Mouse (Mus musculus) neural tube, embryonic 15.5 days (tissue): ENCODE results near the gene Amz1. TPM values are rescaled to one million over a fixed set of nuclear protein-coding genes. Genes with fewer than 3 reads are reported as not detected.

Experiments used
- ATAC-seq: fragments of 200-750 bp; cut with Nextera tagmentation; 2 replicates; pipeline ENCODE4 v1.8.0; 2017; ENCODE audit warnings: mild to moderate bottlenecking, moderate TSS enrichment, moderate library complexity; ENCODE audit not compliant: low FRiP score
- H3K27ac ChIP-seq: fragments of 300-500 bp; sonication (generic); replicated peaks from 2 replicates; pipeline ENCODE4 v1.5.1; 2015; ENCODE audit warnings: mild to moderate bottlenecking, inconsistent platforms
- H3K27me3 ChIP-seq: fragments of 300-500 bp; sonication (generic); replicated peaks from 2 replicates; pipeline ENCODE4 v1.6.1; 2015; ENCODE audit warnings: inconsistent platforms
- H3K36me3 ChIP-seq: fragments of 300-500 bp; sonication (generic); 2 replicates; pipeline ENCODE4 v1.6.1; 2015; ENCODE audit warnings: inconsistent platforms
- H3K4me1 ChIP-seq: fragments of 300-500 bp; sonication (generic); 2 replicates; pipeline ENCODE4 v1.6.1; 2015; ENCODE audit warnings: inconsistent platforms
- H3K4me2 ChIP-seq: fragments of 300-500 bp; sonication (generic); 2 replicates; pipeline ENCODE4 v1.6.1; 2015; ENCODE audit warnings: inconsistent platforms, mild to moderate bottlenecking, moderate library complexity
- H3K4me3 ChIP-seq: fragments of 300-500 bp; sonication (generic); replicated peaks from 2 replicates; pipeline ENCODE4 v1.5.1; 2015; ENCODE audit warnings: mild to moderate bottlenecking, inconsistent platforms
- H3K9ac ChIP-seq: fragments of 300-500 bp; sonication (generic); replicated peaks from 2 replicates; pipeline ENCODE4 v1.6.1; 2015; ENCODE audit warnings: mild to moderate bottlenecking, inconsistent platforms
- H3K9me3 ChIP-seq: fragments of 300-500 bp; sonication (generic); replicated peaks from 2 replicates; pipeline ENCODE4 v1.6.1; 2016; ENCODE audit warnings: inconsistent platforms
- WGBS: fragments of 180-500 bp; shearing (Covaris S2); methylation state at CpG from one replicate; pipeline ENCODE4 v1.1.7; 2015; ENCODE audit warnings: mixed read lengths; 5-methylcytosine and 5-hydroxymethylcytosine counted together
- polyA plus RNA-seq: library from polyadenylated mRNA; unstranded; fragments of >200 nt; fragmentation: Nextera tagmentation; extraction: Ambion mirVana; gene quantifications from 2 replicates; pipeline ENCODE4 v1.2.1, GENCODE M21; 2015

Amz1 gene
- 3.5 and 3.8 TPM in 2 replicates for polyA plus RNA-seq

- Histone ChIP-seq H3K9ac (no peak within 1 kb of the TSS), H3K9me3 (no peaks in the 10 kb centered on the region), H3K36me3 (peaks cover 7% of the 10 kb centered on the region), H3K4me2 (peak within 1 kb of the TSS; percentile 30; the same call in 1 of the 2 replicates), H3K4me1 (peaks cover 17% of the 10 kb centered on the region), H3K4me3 (peak within 1 kb of the TSS; percentile 5; the same call in 1 of the 2 replicates), H3K27me3 (no peaks in the 10 kb centered on the region), H3K27ac (0 out of 2 replicates have a peak within 1 kb of the TSS, but pooled peaks have one; percentile 18)
- peak; percentile 53; the same call in 1 of the 2 replicates for ATAC-seq
- WGBS = 38% methylated on average over 13 of the region's 13 CpGs
Observed at GRCm38 (mm10) chr5:140723822-140724221, at the start of gene Amz1. Gene Amz1 (plus strand): TSS chr5:140724127.

GRCm38 (mm10) chr5:140675079-140675478 is 48.8 kb upstream of the Amz1 start:
- Histone ChIP-seq H3K4me1 (peaks cover 14% of the 10 kb centered on the region), H3K4me2 (no peak overlapping the region), H3K36me3 (peaks cover 62% of the 10 kb centered on the region), H3K4me3 (no peak overlapping the region), H3K9me3 (no peaks in the 10 kb centered on the region), H3K9ac (no peak overlapping the region), H3K27ac (peak overlapping the region; percentile 64), H3K27me3 (no peaks in the 10 kb centered on the region)
- ATAC-seq = 0 out of 2 replicates have a peak, but pooled peaks have one; percentile 12
- WGBS = 71% methylated on average over 11 of the region's 11 CpGs

- WGBS = 71% methylated on average over 11 of the region's 11 CpGs
- H3K27ac ChIP-seq = 0 out of 2 replicates have a peak overlapping the region, but pooled peaks have one; percentile 37
- peaks cover 14% of the 10 kb centered on the region for H3K4me1 ChIP-seq
Observed at GRCm38 (mm10) chr5:140675640-140676039, 48.3 kb upstream of the Amz1 start.

GRCm38 (mm10) chr5:140677137-140677536 is 46.8 kb upstream of the Amz1 start:
- Histone ChIP-seq H3K9me3 (no peaks in the 10 kb centered on the region), H3K27me3 (no peaks in the 10 kb centered on the region), H3K36me3 (peaks cover 59% of the 10 kb centered on the region), H3K27ac (no peak overlapping the region), H3K4me1 (peaks cover 14% of the 10 kb centered on the region), H3K4me2 (no peak overlapping the region), H3K9ac (no peak overlapping the region), H3K4me3 (no peak overlapping the region)
- 91% methylated on average over 6 of the region's 6 CpGs for WGBS
- ATAC-seq = no peak

More at GRCm38 (mm10) chr5:140675640-140676039, 48.3 kb upstream of the Amz1 start:
- no peak overlapping the region for H3K4me2 ChIP-seq
- no peaks in the 10 kb centered on the region for H3K9me3 ChIP-seq
- no peaks in the 10 kb centered on the region for H3K27me3 ChIP-seq
- no peak overlapping the region for H3K9ac ChIP-seq
- no peak overlapping the region for H3K4me3 ChIP-seq
- peaks cover 62% of the 10 kb centered on the region for H3K36me3 ChIP-seq
- ATAC-seq = no peak

- Histone ChIP-seq H3K9ac (no peak overlapping the region), H3K4me3 (no peak overlapping the region), H3K4me2 (no peak overlapping the region), H3K27me3 (no peaks in the 10 kb centered on the region), H3K4me1 (peaks cover 9% of the 10 kb centered on the region), H3K36me3 (peaks cover 50% of the 10 kb centered on the region), H3K27ac (no peak overlapping the region), H3K9me3 (no peaks in the 10 kb centered on the region)
- 88% methylated on average over 6 of the region's 6 CpGs for WGBS
- no peak for ATAC-seq
Observed at GRCm38 (mm10) chr5:140680051-140680450, 43.9 kb upstream of the Amz1 start.

GRCm38 (mm10) chr5:140680950-140681349 is 43.0 kb upstream of the Amz1 start:
- Histone ChIP-seq H3K9ac (no peak overlapping the region), H3K4me2 (no peak overlapping the region), H3K4me3 (no peak overlapping the region), H3K9me3 (no peaks in the 10 kb centered on the region), H3K36me3 (peaks cover 48% of the 10 kb centered on the region), H3K4me1 (0 out of 2 replicates have a peak, but pooled peaks cover under 1% of the 10 kb centered on the region), H3K27me3 (no peaks in the 10 kb centered on the region), H3K27ac (no peak overlapping the region)
- WGBS = 94% methylated on average over 1 of the region's 1 CpGs
- no peak for ATAC-seq

GRCm38 (mm10) chr5:140682113-140682512 is 41.8 kb upstream of the Amz1 start:
- H3K9me3 ChIP-seq = no peaks in the 10 kb centered on the region
- no peak overlapping the region for H3K4me2 ChIP-seq
- WGBS = 94% methylated on average over 6 of the region's 6 CpGs
- no peak overlapping the region for H3K27ac ChIP-seq
- no peaks in the 10 kb centered on the region for H3K27me3 ChIP-seq
- H3K4me3 ChIP-seq = no peak overlapping the region
- no peaks in the 10 kb centered on the region for H3K4me1 ChIP-seq
- no peak overlapping the region for H3K9ac ChIP-seq
- no peak for ATAC-seq
- H3K36me3 ChIP-seq = peaks cover 43% of the 10 kb centered on the region

- H3K4me2 ChIP-seq = no peak overlapping the region
- H3K4me1 ChIP-seq = no peaks in the 10 kb centered on the region
- no peak overlapping the region for H3K27ac ChIP-seq
- no peak overlapping the region for H3K4me3 ChIP-seq
- H3K9ac ChIP-seq = no peak overlapping the region
- 59% methylated on average over 16 of the region's 16 CpGs for WGBS
- H3K27me3 ChIP-seq = no peaks in the 10 kb centered on the region
- peaks cover 35% of the 10 kb centered on the region for H3K36me3 ChIP-seq
- H3K9me3 ChIP-seq = no peaks in the 10 kb centered on the region
- ATAC-seq = peak; percentile 45; the same call in 1 of the 2 replicates
Observed at GRCm38 (mm10) chr5:140684343-140685148, 39.4 kb upstream of the Amz1 start.

GRCm38 (mm10) chr5:140688434-140688833 is 35.5 kb upstream of the Amz1 start:
- no peak overlapping the region for H3K4me2 ChIP-seq
- no peak overlapping the region for H3K9ac ChIP-seq
- no peak for ATAC-seq
- no peaks in the 10 kb centered on the region for H3K9me3 ChIP-seq
- H3K27ac ChIP-seq = no peak overlapping the region
- no peaks in the 10 kb centered on the region for H3K4me1 ChIP-seq
- no peak overlapping the region for H3K4me3 ChIP-seq
- H3K27me3 ChIP-seq = no peaks in the 10 kb centered on the region
- 63% methylated on average over 3 of the region's 3 CpGs for WGBS
- H3K36me3 ChIP-seq = peaks cover 52% of the 10 kb centered on the region

GRCm38 (mm10) chr5:140695987-140696386 is 27.9 kb upstream of the Amz1 start:
- 84% methylated on average over 7 of the region's 7 CpGs for WGBS
- no peaks in the 10 kb centered on the region for H3K9me3 ChIP-seq
- no peaks in the 10 kb centered on the region for H3K27me3 ChIP-seq
- no peak for ATAC-seq
- peaks cover 48% of the 10 kb centered on the region for H3K36me3 ChIP-seq
- H3K27ac ChIP-seq = no peak overlapping the region
- H3K9ac ChIP-seq = no peak overlapping the region
- peaks cover 13% of the 10 kb centered on the region for H3K4me1 ChIP-seq
- H3K4me2 ChIP-seq = no peak overlapping the region
- no peak overlapping the region for H3K4me3 ChIP-seq

- H3K9ac ChIP-seq = 0 out of 2 replicates have a peak overlapping the region, but pooled peaks have one; percentile 6
- peaks cover 37% of the 10 kb centered on the region for H3K4me1 ChIP-seq
- peaks cover 29% of the 10 kb centered on the region for H3K36me3 ChIP-seq
- H3K4me2 ChIP-seq = no peak overlapping the region
- no peaks in the 10 kb centered on the region for H3K9me3 ChIP-seq
- H3K4me3 ChIP-seq = no peak overlapping the region
- H3K27ac ChIP-seq = no peak overlapping the region
- ATAC-seq = no peak
- 84% methylated on average over 9 of the region's 9 CpGs for WGBS
- H3K27me3 ChIP-seq = no peaks in the 10 kb centered on the region
Observed at GRCm38 (mm10) chr5:140699776-140700175, 24.2 kb upstream of the Amz1 start.

- 0% methylated on average over 25 of the region's 25 CpGs for WGBS
Observed at GRCm38 (mm10) chr5:140701661-140702060, 22.3 kb upstream of the Amz1 start.

More at GRCm38 (mm10) chr5:140701661-140702060, 22.3 kb upstream of the Amz1 start:
- H3K9ac ChIP-seq = peak overlapping the region; percentile 89
- H3K27ac ChIP-seq = peak overlapping the region; percentile 92
- peak overlapping the region; percentile 85 for H3K4me2 ChIP-seq
- peak; percentile 0; the same call in 1 of the 2 replicates for ATAC-seq
- peaks cover 15% of the 10 kb centered on the region for H3K36me3 ChIP-seq
- no peaks in the 10 kb centered on the region for H3K27me3 ChIP-seq
- H3K4me1 ChIP-seq = peaks cover 52% of the 10 kb centered on the region
- no peaks in the 10 kb centered on the region for H3K9me3 ChIP-seq
- peak overlapping the region; percentile 76 for H3K4me3 ChIP-seq
